Mouse (Mus musculus) liver, adult 2 months (tissue): Measurements from ENCODE around the gene Hspb11.

Experiments used
- CTCF ChIP-seq: fragments of 200-500 bp; IDR thresholded peaks from 2 replicates; pipeline ENCODE4 v1.5.1; 2011; ENCODE audit warnings: low read depth, low read length, control low read depth
- POLR2A ChIP-seq: fragments of 200-500 bp; IDR thresholded peaks from 2 replicates; pipeline ENCODE4 v1.6.1; 2011; ENCODE audit warnings: low read length, control low read depth; ENCODE audit not compliant: insufficient read depth; ENCODE audit errors: extremely low read depth

DNA sequence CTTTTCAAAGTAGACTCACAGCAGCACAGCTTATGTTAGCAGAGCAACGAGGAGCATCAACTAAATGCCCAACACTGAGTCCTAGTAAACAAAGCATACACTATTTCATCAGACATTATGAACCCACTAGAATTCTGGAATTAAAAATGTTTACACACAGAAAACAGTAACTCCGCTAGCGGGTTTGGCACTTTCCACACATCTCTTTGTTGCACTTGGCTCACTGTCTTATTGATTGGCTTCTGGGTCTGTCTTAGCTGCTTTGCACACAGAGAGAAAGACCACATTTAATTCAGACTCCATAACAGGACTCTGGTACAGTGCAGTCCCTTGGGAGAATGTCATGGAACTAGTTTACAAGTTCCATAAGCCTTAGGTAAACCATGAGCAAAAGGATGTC is 5.3 kb upstream of the Hspb11 start:
- TF ChIP-seq CTCF (no peak), POLR2A (no peak)
